Mouse (Mus musculus) cerebellum, postnatal 4 days (tissue): ENCODE data around the gene Scamp1.
A peak's percentile ranks its signal among the peaks of the same experiment; 100 is the strongest.

Source experiments
- DNase-seq, 2 experiments: peaks; one replicate each; pipeline ENCODE4 v3.0.0; 2022; ENCODE audit warnings: low spot score in 2 of 2, mixed read lengths in 1 of 2

Scamp1 gene

DNA sequence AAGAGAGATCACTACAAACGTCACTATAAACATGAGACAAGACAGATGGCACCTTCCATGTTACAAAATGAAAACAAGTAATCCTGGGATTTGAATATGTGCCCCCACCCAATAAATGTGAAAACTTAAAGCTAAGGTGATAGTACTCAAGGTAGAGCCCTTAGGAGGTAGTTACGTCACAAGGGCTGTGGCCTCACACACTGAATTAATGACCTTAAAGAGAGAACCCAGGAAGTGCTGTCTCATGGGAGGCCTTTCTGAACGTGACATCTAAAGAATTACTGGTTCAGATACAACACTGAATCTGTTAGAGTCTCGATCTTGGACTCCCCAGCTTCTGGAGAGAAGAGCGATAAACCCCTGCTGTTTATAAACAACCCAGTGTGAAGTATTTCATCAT is 6.2 kb downstream of the Scamp1 start:
- DNase-seq = no peak

DNA sequence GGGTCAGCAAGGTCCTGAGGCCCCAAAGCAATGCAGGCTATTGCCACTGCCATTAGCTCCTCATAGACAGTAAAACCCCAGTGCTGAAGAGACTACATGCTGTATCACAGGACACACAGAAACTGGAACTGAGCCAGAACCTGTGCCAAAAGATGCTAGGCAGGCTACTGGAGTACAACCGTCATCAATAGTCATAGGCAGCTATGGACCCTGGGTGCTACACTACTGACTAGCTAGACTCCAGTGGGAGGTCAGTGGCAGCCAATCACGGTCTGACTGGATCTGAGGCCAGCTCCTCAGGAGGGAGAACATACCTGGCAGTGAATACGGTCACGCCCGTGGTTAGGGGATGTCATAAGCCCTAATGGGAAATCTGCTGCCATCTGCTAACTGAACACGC is 14.4 kb downstream of the Scamp1 start:
- DNase-seq = peak in 1 of 2 experiments; percentile 10

GRCm38 (mm10) chr13:94268201-94268600 is 17.5 kb downstream of the Scamp1 start:
- DNase-seq = no peak

DNA sequence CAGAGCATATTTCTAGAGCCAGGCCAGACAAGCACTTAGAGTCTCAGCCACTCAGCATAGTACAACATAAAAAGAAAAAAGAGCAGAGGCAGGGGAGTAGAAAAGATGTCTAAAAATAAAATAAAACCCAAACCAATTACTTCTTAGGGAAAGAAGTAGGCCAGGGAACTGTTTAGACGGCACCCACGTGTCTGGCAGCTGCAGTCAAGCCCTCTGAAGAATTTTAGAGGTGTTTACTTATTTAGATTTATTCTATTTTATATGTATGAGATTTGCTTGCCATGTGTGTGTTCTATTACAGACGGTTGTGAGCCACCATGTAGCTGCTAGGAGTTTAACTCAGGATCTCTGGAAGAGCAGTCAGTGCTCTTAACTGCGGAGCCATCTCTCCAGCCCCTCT is 18.5 kb downstream of the Scamp1 start:
- DNase-seq = no peak

DNA sequence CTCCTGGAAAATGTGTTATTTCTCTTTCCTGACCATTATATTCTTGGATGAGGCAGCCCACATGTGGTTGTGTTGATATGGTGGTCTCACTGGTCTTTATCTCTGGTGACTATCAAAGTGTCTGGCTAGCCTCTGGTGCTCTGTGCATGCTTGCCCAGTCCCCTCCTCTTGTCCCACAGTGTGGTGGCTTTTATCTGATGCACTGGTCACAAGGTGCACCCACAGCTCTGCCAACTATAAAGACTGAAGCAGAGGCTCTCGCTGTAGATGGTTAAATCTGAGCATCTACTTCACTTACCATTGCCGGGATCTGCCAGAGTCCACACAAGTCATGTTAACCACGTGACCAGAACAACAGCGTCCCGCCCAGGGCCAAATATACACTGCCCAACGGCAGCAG is 19.1 kb downstream of the Scamp1 start:
- no peak for DNase-seq

DNA sequence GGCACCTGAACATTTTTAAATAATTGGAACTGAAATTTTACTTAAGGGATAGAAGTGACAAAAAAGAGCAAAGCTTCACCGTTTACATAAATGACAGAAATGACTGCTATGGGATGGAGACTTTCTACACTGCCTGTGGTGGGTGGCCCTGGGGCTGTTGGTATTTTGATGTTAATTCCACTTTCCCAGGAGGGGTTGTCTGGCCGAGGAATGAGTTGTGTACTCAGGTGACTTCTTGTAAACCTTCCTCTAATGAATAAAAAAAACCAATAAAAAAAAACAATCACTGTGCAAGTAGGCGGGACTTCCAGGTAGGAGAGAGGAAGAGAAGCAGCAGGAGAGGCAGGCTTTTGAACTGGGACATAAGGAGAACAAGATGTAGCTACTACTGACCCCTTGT is 20.4 kb downstream of the Scamp1 start:
- no peak for DNase-seq

GRCm38 (mm10) chr13:94263943-94264342 is 21.7 kb downstream of the Scamp1 start:
- no peak for DNase-seq

GRCm38 (mm10) chr13:94262551-94262950 is 23.1 kb downstream of the Scamp1 start:
- no peak for DNase-seq

DNA sequence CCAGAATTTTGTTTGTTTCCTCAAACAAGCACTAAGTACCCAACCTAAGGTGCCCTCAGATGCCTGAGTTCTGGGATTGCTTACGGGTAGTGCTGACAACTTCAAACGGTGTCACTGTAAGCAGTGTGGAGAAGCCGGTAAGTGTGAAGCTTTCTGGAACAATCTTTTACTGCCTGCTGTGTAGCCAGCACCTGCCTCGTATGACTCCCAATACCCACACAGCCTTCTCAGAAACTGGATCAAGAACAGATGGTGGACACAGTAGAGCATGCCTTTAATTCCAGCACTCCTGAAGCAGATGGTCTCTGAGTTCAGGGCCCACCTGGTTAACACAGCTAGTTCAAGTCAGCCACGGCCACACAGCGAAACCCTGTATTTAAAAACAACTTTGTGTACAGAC is 24.0 kb downstream of the Scamp1 start:
- no peak for DNase-seq

DNA sequence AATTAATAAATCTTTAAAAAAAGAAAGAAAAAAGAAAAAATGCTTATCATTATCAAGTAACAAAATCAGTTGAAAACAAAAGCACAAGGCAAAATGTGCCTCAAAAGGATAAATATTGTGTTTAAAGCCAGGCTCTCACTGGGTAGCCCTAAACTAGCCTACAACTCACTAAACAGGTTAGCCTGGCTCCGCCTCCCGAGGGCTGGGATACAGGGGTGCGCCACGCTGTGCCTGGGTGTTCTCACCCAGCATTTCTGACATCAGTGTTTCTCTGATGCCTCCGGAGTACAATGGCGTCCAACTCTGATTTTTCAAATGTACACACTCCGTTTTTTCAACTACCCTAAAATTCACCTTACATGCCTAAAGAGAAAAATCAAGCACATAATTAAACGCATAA is 24.7 kb downstream of the Scamp1 start:
- no peak for DNase-seq

GRCm38 (mm10) chr13:94259210-94259609 is 26.4 kb downstream of the Scamp1 start:
- no peak for DNase-seq

DNA sequence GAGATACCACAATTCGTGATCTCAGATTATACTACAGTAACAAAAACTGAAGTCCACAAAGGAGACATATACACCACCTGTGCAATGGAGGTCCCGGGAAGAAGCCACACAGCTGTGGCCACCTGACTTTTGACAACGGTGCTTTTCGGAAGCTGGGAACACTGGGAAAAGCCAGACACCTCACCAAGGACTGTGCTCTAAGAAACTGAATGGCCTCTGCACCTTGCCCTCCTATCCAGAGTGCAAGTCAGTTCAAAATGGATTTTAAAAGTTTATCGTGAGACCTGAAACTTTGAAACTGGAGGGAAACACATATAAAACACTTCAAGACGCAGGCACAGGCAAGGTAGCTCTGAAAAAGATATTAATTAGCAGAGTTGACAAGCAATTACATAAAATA is 27.1 kb downstream of the Scamp1 start:
- DNase-seq = no peak

- DNase-seq = no peak
Observed at GRCm38 (mm10) chr13:94257711-94258110, 27.9 kb downstream of the Scamp1 start.

DNA sequence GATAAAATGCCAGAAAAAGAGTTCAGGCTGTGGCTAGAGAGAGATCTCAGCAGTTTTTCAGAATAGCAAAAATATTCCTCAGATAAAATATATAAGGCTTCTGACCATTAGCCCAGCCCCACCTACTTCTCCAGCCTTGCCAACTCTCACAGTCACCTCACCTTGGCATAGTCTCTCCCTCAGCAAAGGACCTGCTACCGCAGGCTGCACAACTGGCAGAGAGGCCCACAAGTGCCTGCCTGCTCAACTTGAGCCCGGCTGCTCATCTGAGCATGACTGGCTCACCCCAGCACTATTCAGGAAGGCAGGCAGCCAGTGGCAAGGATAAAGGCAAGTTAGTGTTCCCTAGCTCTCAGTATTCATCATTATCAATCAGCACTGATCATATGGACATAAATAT is 30.5 kb downstream of the Scamp1 start:
- no peak for DNase-seq

DNA sequence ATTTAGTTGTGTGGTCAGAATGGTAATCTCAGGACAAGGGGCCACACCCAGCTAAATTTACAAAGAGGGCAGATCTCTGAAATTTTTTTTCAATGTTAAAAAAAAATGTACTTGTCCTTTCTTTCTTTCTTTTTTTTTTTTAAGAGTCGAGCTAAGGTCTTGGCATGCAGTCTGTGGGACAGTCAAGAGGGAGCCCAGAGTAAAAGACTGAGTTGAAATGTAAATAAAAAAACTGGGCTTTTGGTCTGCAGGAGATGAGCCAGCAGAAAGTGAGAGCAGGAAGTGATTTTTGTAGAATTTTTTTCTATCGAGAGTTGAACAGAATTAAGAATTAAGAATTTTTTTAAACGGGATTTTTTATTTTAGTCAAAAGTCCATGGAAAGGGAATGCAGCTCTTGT is 31.4 kb downstream of the Scamp1 start:
- DNase-seq = no peak

- no peak for DNase-seq
Observed at GRCm38 (mm10) chr13:94253052-94253451, 32.6 kb downstream of the Scamp1 start.

DNA sequence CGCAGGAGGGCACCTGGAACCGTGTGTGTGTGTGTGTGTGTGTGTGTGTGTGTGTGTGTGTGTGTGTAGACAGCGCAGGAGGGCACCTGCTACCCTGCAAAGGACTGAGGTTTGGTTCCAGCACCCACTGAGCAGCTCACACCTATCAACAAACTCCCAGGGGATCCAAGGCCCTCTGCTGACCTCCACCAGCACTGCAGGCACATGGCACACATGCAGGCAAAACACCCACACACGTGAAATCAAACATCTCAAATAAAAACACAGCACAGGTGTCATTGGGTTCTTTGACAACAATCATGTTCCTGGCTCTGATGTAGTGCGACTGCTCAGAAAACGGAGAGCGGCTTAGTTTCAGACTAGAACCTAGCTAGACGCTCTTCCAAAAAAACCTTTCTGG is 34.9 kb downstream of the Scamp1 start:
- DNase-seq = no peak

- DNase-seq = no peak
Observed at GRCm38 (mm10) chr13:94250188-94250587, 35.5 kb downstream of the Scamp1 start.

DNA sequence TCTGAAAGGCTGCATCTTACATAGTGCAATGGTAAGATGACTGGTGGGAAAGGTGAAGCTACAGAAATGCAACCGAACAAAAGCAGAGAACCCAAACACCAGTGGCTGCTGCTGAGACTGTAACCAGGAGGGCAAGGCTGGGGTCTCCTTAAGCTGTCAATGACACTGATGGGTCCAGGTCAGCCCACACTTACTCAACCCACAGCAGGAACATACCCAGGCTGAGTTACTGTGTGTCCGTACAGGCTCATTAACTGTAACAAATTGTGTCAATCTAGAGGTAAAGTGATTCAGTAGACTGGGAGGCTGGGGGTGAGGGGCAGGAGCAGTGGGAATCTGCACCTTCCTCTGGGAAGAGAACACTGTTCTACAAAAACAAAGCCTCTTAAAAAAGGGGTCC is 42.8 kb downstream of the Scamp1 start:
- DNase-seq = no peak

- no peak for DNase-seq
Observed at GRCm38 (mm10) chr13:94241892-94242524, 43.6 kb downstream of the Scamp1 start.

DNA sequence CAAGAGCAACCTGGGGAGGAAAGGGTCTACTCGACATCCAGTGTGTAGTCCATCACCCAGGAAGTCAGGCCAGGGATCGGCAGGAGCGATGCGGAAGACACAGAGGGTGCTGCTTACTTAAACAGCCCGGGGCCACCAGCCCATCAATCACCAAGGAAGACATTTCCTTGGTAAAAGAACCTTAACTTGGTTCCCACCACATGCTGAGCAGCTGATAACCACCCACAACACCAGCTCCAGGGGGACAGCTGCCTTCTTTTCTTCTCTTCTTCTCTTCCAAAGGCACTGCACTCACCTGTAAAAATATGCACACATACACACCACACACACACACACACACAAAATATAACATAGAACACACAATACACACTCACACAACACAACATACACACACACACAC is 44.8 kb downstream of the Scamp1 start:
- DNase-seq = no peak

- no peak for DNase-seq
Observed at GRCm38 (mm10) chr13:94240111-94240510, 45.5 kb downstream of the Scamp1 start.

GRCm38 (mm10) chr13:94239488-94239887 is 46.2 kb downstream of the Scamp1 start:
- DNase-seq = no peak

DNA sequence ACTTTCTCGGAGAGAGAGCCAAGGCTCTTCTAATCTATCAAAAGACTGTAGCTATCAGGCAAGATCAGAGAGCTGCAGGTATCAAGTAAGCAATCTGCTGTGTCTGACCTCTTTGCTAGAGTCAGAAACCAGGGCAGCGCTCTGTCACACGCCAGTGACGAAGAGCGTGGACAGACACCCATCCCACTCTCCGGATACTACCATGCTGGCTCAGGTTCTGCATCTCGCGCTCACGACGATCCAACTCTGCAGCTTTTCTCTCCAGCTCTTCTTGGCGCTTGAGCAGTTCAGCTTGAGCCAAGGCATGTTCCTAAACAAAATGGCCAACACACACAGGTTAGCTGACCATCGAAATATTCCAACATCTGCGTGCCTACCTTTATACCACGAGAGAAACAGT is 53.8 kb downstream of the Scamp1 start:
- no peak for DNase-seq
